Mouse (Mus musculus) right cerebral cortex, postnatal 14 days (tissue): ENCODE measurements around the gene Ankrd54.

Experiments
- DNase-seq: peaks from one replicate; pipeline ENCODE4 v3.0.0; 2022

The Ankrd54 gene

DNA sequence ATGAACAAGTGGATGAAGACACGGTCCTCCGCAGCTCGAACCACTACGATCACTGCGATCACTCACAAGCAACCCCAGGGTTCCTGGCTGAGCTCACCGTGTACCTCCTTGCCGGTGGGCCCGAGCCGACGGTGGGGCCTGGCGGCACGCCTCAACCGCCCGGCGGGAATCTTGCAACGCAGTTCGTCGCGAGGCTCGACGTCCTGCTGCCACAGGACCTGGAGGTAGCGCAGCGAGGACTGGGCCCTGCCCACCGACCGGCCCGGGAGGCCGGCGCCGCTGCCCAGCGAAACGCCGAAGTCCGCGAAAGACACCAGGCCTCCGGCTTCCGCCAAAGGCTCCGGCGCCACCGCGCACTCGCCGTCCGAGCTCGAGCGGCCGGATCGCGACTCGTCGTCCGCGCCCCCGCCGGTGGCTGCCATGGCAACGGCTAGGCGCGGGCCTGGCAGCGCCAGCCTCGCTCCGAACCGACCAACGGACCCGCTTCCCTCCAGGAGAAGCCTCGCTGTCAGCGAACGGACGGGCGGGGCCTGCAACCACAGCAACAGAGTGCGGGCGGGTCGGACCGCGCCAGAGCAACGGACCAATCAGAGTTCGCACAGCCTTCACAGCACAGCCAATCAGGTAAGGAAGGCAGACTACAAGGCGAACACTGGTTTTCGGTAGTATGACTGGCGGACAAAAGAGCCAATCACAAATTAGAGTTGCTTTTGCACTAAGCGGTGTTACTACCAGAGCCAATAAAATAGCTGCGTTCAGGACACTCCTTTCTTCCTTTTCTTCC is at the start of gene Ankrd54:
Gene Ankrd54 (minus strand): TSS at position 518 of the 784 bp plus-strand sequence.
- DNase-seq: peak; percentile 97

DNA sequence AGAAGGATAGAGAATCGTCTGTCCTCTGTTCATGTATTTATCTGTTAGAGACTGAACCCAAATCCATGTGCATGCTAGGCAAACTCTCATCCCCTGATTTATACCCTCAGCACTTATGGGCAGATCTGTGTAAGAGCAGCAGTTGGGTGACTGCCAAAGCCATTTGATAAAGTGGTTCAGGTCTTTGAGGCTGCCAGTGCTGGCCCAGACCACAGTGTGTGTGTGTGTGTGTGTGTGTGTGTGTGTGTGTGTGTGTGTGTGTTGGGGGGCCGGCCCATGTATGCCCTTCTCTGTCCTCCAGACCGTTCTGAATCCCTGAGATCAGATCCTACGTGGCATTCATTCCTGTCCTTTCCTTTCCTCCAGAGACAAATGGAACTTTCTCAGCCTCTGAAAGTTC is 49.1 kb upstream of the Ankrd54 start:
- no peak for DNase-seq

DNA sequence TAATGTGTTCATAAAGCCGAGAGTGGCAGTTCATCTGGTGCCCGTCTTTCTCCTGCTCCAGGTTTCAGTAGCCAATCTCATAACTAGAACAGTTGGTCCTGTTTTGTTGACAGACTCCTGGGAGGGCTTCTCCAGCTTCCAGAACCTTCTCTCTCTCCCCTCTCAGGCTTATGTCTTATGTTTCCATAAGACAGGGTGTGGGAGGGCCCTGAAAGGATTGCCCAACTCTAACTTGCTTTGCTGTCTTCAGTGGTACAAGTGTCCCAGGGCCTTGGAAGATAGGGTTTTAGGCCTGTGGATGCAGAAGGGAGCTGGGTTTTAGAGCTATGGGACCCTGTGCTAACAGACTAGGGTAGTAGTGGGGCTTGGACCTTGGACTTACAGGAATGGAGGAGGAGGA is 47.8 kb upstream of the Ankrd54 start:
- no peak for DNase-seq

- no peak for DNase-seq
These were observed 47.3 kb upstream of the Ankrd54 start for GRCm38 (mm10) chr15:79110031-79110430.

DNA sequence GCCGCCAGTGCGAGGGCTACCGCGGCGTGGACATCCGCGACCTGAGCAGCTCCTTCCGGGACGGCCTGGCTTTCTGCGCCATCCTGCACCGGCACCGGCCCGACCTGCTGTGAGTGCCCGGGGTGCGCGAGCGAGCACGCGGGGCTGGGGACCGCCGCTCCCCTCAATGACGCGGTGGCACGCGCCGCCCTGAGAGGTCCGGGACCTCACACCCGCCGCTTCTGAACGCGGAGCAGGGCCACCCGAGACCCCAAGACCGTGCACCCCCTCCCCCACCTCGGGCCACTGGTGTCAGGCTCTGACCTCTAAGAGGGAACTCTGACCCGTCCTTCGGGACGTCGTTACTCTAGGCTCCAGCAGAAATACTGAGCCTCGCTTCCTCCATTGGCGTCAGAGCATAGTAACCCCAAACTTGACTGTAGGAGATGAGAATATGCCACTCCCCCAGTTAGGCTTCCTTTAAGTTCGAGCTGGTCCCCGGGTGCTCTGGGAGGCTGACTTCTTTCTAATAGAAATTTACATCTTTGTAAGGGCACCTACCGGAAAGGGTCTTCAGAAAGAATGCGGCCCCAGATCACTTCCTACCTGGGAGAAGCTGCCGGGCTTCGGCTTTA is 46.7 kb upstream of the Ankrd54 start:
- no peak for DNase-seq

DNA sequence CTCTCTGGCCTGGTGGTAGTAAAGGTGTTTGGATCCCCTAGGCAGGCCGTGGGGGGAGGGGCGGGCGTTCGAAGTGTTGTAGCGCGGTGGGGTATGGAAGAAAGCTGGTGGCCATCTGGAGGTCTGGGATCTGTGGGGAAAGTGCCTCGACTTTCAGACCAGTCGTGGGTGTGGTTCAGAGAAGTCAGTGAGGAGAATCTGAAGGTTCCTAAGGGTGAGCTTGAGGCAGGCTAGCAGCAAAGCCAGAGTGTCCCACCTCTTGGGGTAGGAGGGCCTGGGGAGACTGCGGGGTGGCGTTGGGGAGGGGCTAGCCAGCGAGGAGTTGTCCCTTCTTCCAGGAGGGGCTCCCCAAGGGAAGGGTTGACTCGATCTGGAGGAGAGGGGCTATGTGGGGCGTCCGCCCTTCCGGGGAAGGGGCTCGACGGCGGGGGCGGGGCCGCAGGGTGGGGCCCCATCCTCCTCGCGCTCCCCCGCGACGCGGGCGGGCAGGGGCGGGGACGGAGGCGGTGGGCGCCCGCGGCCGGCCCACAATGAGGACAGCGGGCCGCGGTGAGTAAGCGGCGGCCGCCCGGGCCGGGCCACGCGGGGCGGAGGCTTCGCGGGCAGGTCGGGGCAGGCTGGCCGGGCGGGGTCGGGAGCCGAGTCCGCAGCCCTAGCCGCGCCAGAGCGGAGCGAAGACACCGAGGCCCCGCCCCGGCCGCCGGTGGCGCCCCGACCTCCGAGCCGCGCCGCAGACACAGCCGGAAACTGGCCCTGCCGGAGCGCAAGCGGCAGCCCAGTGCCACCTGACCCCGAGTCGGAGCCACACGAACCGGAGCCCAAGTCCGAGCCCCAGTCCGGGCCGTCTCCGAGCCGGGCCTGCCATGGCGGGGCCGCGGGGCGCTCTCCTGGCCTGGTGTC is 46.0 kb upstream of the Ankrd54 start, which contains the start of gene Micall1:
Gene Micall1 (plus strand): TSS at position 478 of the 900 bp plus-strand sequence.
- DNase-seq: peak; percentile 49

DNA sequence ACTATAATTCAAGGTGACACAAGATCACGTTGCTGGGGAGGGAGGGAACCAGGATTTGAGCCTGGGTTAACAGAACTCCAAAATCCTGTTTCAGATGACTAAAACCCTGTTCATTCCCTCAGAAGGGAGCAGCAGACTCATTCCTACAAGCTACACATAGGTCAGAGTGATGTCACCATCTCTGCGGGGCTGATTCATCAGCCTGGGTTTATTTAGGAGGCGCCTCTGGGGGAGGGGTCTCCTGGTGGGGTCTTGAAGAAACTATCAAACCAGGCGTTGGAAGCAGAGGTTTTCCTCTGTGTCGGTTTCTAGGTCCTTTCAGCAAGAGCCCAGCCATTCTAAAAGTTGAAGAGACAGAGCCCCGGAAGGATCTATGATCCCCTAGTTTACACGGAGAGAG is 45.3 kb upstream of the Ankrd54 start:
- DNase-seq: no peak

- no peak for DNase-seq
These were observed 43.1 kb upstream of the Ankrd54 start for GRCm38 (mm10) chr15:79105804-79106203.

DNA sequence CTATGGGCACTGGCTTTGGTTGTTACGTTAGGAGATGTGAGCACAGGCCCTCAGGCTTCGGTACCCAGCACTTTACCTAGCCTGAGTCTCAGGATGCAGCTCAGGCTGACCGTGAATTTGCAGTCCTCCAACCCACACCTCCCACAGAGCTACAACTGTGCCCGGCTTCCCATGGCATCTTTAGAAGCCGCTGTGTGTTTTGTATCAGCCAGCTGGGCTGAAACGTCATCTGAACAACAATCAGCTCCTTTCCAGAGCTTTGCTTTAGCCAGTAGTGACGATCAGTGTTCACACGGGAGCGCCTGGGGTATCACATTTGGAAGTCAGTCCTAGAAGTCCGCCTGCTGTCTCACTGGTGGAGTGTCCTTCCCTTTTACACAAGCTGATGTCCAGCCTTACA is 40.6 kb upstream of the Ankrd54 start:
- no peak for DNase-seq

GRCm38 (mm10) chr15:79101531-79101930 is 38.8 kb upstream of the Ankrd54 start:
- DNase-seq: no peak

- no peak for DNase-seq
These were observed 37.7 kb upstream of the Ankrd54 start for GRCm38 (mm10) chr15:79100391-79100790.

GRCm38 (mm10) chr15:79099456-79099855 is 36.8 kb upstream of the Ankrd54 start:
- no peak for DNase-seq

DNA sequence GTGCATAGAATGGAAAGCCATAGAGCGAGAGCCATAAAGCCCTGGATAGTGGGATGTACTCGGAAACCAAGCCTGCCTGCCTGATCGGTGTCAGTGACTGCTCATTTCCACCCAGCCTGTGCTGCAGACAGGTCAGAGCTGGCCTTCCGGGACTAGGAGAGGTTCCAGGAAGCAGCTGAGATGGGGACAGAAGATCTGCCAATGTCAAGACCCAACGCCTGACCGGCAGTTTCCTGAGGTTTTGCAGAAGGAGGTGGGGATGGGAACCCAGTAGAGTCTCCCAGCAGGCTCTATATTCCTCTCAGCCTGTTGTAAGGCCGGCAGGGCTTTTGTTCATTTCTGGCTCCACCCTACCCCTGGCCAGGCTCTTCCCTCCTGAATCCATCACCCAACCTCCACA is 36.2 kb upstream of the Ankrd54 start:
- no peak for DNase-seq

DNA sequence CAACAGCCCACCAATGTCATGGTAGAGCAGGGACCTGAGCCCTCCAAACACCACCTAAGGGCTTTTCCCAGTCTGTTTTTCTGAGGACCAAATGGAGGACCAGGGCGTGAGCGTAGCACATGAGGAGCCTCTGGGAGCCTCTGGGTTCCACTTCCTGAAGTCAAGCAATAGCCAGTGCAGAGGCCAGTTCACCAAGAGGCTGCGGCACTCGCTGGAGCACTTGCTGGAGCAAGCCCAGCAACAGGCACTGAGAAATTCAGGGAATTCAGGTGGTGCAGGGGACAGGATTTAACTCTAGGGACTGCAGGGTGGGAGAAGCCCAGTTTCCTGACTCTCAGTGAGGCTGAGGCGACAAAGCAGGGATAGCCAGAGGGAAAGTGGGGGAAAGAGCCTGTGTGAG is 35.5 kb upstream of the Ankrd54 start:
- DNase-seq: no peak

DNA sequence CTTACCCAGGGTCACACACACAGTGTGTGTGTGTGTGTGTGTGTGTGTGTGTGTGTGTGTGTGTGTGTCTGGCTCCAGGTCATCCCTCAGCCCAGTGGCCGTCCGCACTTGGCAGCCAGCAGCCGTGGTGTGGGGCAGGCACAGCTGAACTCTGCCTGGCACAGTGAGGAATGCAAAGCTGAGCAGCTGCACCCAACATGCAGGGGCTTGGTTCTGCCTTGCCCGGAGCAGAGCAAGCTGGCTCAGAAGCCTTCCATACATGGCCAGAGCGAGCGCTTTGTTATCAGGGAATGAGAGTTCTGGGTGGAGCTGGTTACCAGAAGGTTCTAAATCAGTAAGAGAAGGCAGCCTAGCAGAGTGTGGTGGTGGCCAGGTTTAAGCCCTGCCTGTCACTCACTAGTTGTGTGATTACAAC is 34.9 kb upstream of the Ankrd54 start:
- peak; percentile 21 for DNase-seq

GRCm38 (mm10) chr15:79097135-79097534 is 34.4 kb upstream of the Ankrd54 start:
- DNase-seq: no peak

DNA sequence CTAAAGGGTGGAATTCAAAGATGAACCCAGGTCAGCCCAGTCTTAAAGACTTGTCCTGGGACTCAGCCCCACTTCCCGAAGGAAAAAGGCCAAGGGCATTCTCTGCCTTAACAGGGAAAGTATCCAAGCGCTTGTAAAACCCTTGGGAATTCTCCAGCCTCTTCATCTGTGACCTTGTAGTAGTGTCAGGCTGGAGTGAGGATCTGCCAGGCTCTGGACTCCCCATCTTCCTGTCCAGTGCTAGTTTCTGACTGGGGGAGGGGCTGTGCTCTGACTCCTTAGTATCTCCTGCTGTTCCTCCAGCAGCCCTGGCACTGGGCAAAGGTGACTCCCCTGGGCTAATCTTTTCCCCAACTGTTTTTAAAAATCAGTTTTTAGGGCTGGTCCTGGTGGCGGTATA is 33.9 kb upstream of the Ankrd54 start:
- DNase-seq: no peak

- no peak for DNase-seq
These were observed 32.8 kb upstream of the Ankrd54 start for GRCm38 (mm10) chr15:79095483-79095882.

- no peak for DNase-seq
These were observed 30.6 kb upstream of the Ankrd54 start for GRCm38 (mm10) chr15:79093083-79093839.

GRCm38 (mm10) chr15:79092284-79092683 is 29.6 kb upstream of the Ankrd54 start:
- no peak for DNase-seq

- DNase-seq: no peak
These were observed 16.9 kb upstream of the Ankrd54 start for GRCm38 (mm10) chr15:79079567-79079966.

DNA sequence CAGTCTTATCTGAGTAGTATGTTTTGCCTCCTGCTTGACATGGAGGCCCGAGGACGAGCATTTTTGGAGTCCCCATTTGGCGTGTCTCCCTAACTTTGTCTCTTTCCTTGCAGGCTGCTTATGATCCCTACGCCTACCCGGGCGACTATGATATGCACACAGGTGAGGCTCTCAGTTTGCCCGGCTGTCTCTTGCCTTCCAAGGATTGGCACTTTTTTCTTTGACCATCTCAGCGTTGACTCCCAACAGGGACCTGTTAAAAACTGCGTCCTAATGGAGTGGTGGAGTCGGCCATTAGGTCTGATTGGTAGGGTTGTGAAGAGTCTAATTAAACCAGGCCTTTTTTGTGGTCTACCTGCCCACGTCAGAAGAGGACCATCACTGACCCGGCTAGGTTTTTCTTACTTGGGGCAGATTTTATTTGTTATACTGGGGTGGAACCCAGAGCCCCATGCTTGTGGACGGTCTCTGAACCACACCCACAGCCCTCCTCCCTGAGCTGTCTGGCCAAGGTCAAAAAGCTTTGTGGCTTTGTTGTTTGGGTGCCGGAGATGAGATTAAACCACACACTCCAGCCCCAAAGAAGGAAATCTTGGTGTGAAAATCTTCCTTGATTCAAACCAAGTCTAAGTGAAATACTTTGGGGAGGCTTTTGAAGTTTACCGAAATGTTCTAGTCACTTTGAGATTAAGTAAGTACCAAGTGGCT is 13.1 kb upstream of the Ankrd54 start:
- DNase-seq: no peak
